Mouse (Mus musculus): ENCODE results near the gene Zbtb40.

GRCm38 (mm10) chr4:136949266-136949989, 99.2 kb downstream of the Zbtb40 start:
- TF ChIP-seq CTCF (IDR thresholded peaks at IDR 0.05; ENCODE audit: low read depth) (no peak), EP300 (IDR thresholded peaks at IDR 0.05; ENCODE audit: low read depth) (no peak)
